Mouse (Mus musculus): ENCODE data around the gene Bpifb2. TPM values are rescaled to one million over a fixed set of nuclear protein-coding genes. Genes with fewer than 3 reads are reported as not detected.

Gene Bpifb2
- total RNA-seq, 2 experiments from 2014 or later: not detected

- ATAC-seq (replicated peaks; ENCODE audit: poor library complexity, severe bottlenecking): peak; percentile 91
Observed at GRCm38 (mm10) chr2:153929871-153930413, 55.1 kb downstream of the Bpifb2 start.

GRCm38 (mm10) chr2:153931125-153931524 is 56.3 kb downstream of the Bpifb2 start:
- no peak for ATAC-seq (replicated peaks; ENCODE audit: poor library complexity, severe bottlenecking)

GRCm38 (mm10) chr2:153933311-153933710 is 58.5 kb downstream of the Bpifb2 start:
- ATAC-seq (replicated peaks; ENCODE audit: poor library complexity, severe bottlenecking): no peak

- ATAC-seq (replicated peaks; ENCODE audit: poor library complexity, severe bottlenecking): no peak
Observed at GRCm38 (mm10) chr2:153935348-153935747, 60.5 kb downstream of the Bpifb2 start.

- peak; percentile 10; the same call in 1 of the 2 replicates for ATAC-seq (replicated peaks; ENCODE audit: poor library complexity, severe bottlenecking)
Observed at GRCm38 (mm10) chr2:153937843-153938242, 63.0 kb downstream of the Bpifb2 start, which contains the start of gene Bpifb4. Gene Bpifb4 (plus strand): TSS chr2:153938212.

GRCm38 (mm10) chr2:153943537-153943936 is 68.7 kb downstream of the Bpifb2 start:
- peak; percentile 45; the same call in 1 of the 2 replicates for ATAC-seq (replicated peaks; ENCODE audit: poor library complexity, severe bottlenecking)

GRCm38 (mm10) chr2:153944567-153944966 is 69.7 kb downstream of the Bpifb2 start:
- no peak for ATAC-seq (replicated peaks; ENCODE audit: poor library complexity, severe bottlenecking)

Other genes starting within 250 kb of the Bpifb2 start
- 24.1 and 32.9 TPM in 2 replicates for gene Commd7, start 242.3 kb upstream of the Bpifb2 start, total RNA-seq (2014; fragmentation: Nextera tagmentation)
- gene Commd7, start 242.3 kb upstream of the Bpifb2 start, total RNA-seq (2017): 41.9 and 50.4 TPM in 2 replicates
- gene Dnmt3b, start 225.6 kb upstream of the Bpifb2 start, total RNA-seq (2014; fragmentation: Nextera tagmentation): 18.7 and 23.7 TPM in 2 replicates
- gene Dnmt3b, start 225.6 kb upstream of the Bpifb2 start, total RNA-seq (2017): 13.9 and 18.5 TPM in 2 replicates
- 0.28 TPM in 1 of 2 replicates, not detected in the other for gene Dnmt3c, start 178.4 kb upstream of the Bpifb2 start, total RNA-seq (2014; fragmentation: Nextera tagmentation)
- gene Dnmt3c, start 178.4 kb upstream of the Bpifb2 start, total RNA-seq (2017): not detected in 2 replicates
- 84.8 and 88.9 TPM in 2 replicates for gene Mapre1, start 133.8 kb upstream of the Bpifb2 start, total RNA-seq (2014; fragmentation: Nextera tagmentation)
- 218 and 268 TPM in 2 replicates for gene Mapre1, start 133.8 kb upstream of the Bpifb2 start, total RNA-seq (2017)
- gene Efcab8, start 95.1 kb upstream of the Bpifb2 start, total RNA-seq (2014; fragmentation: Nextera tagmentation): not detected in 2 replicates
- gene Efcab8, start 95.1 kb upstream of the Bpifb2 start, total RNA-seq (2017): not detected in 2 replicates
- not detected in 2 replicates for gene Sun5, start 4.0 kb upstream of the Bpifb2 start, total RNA-seq (2014; fragmentation: Nextera tagmentation)
- not detected in 2 replicates for gene Sun5, start 4.0 kb upstream of the Bpifb2 start, total RNA-seq (2017)
- gene Bpifb6, start 25.3 kb downstream of the Bpifb2 start, total RNA-seq (2014; fragmentation: Nextera tagmentation): not detected in 2 replicates
- not detected in 2 replicates for gene Bpifb6, start 25.3 kb downstream of the Bpifb2 start, total RNA-seq (2017)
- 1.4 TPM in 1 of 2 replicates, not detected in the other for gene Bpifb3, start 43.2 kb downstream of the Bpifb2 start, total RNA-seq (2014; fragmentation: Nextera tagmentation)
- not detected in 2 replicates for gene Bpifb3, start 43.2 kb downstream of the Bpifb2 start, total RNA-seq (2017)
- not detected in 2 replicates for gene Bpifb4, start 63.2 kb downstream of the Bpifb2 start, total RNA-seq (2014; fragmentation: Nextera tagmentation)
- gene Bpifb4, start 63.2 kb downstream of the Bpifb2 start, total RNA-seq (2017): not detected in 2 replicates
- not detected in 2 replicates for gene Bpifa6, start 99.9 kb downstream of the Bpifb2 start, total RNA-seq (2014; fragmentation: Nextera tagmentation)
- gene Bpifa6, start 99.9 kb downstream of the Bpifb2 start, total RNA-seq (2017): not detected in 2 replicates
- not detected in 2 replicates for gene Bpifa2, start 133.2 kb downstream of the Bpifb2 start, total RNA-seq (2014; fragmentation: Nextera tagmentation)
- gene Bpifa2, start 133.2 kb downstream of the Bpifb2 start, total RNA-seq (2017): not detected in 2 replicates